Mouse (Mus musculus) spleen, postnatal 36 days (tissue): ENCODE measurements around the gene Map3k3.

Source experiments
- DNase-seq, 2 experiments: peaks; one replicate each; pipeline ENCODE4 v3.0.0; 2022; ENCODE audit warnings: low spot score in 2 of 2, mixed read lengths in 1 of 2

The Map3k3 gene

GRCm38 (mm10) chr11:106083708-106084701 lies at the start of gene Map3k3:
Gene Map3k3 (plus strand): TSS chr11:106084613.
- peak; percentile 99 for DNase-seq

- DNase-seq = no peak
Measured at GRCm38 (mm10) chr11:106034986-106035385, 49.4 kb upstream of the Map3k3 start.

GRCm38 (mm10) chr11:106036548-106037417 lies 47.6 kb upstream of the Map3k3 start, which contains the start of gene Dcaf7:
Gene Dcaf7 (plus strand): TSS chr11:106036872.
- DNase-seq = peak; percentile 96 to 98

DNA sequence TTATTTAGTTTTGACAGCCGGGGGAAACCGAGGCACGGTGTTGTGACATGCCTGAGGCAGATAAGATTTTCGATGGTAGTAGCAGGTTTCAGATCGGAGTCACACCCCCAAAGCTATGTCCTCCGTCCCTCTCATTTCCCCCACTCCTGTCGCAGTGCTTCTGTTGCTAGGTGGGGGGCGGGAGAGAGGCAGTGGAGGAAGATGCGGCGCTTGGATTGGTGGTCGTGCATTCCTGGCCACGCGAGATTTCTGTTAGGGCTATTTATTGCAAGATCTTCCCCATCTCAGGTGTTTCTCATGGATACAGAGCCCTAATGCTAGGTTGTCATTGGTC lies 47.0 kb upstream of the Map3k3 start:
- peak in 1 of 2 experiments; percentile 34 for DNase-seq

- no peak for DNase-seq
Measured at GRCm38 (mm10) chr11:106044349-106044748, 40.1 kb upstream of the Map3k3 start.

DNA sequence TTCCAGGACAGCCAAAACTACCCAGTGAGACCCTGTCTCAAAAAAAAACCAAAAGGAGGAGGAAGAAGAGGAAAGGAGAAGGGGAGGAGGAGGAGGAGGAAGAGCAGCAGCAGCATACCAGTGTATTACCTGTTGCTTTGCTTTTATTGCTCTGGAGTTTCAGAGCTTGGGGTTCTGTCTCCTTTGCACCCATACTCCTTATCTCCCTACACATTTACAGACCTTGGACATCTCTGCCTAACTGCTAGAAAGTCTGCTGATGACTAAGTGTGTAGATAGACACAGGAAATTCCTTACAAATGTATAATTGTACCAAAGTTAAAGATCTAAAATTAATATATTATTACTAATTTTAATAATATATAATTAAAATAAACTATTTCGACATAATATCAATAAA lies 39.2 kb upstream of the Map3k3 start:
- DNase-seq = no peak

- DNase-seq = no peak
Measured at GRCm38 (mm10) chr11:106045780-106046179, 38.6 kb upstream of the Map3k3 start.

DNA sequence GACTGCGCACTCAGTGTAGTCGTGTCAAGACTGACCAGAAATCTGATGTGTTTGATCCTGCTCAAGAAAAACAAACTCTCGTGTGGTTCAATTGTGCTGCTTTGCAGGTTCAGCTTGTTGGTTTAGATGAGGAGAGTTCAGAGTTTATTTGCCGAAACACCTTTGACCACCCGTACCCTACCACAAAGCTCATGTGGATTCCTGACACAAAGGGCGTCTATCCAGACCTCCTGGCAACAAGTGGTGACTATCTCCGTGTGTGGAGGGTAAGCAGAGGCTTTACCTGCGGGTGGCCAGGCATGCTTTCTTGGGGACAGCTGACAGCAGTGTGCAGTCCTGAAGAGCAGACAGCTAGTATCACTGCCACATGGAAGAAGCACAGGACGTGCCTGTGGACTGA lies 37.8 kb upstream of the Map3k3 start:
- no peak for DNase-seq

- no peak for DNase-seq
Measured at GRCm38 (mm10) chr11:106053921-106054320, 30.5 kb upstream of the Map3k3 start.

GRCm38 (mm10) chr11:106054600-106054999 lies 29.8 kb upstream of the Map3k3 start:
- DNase-seq = no peak

DNA sequence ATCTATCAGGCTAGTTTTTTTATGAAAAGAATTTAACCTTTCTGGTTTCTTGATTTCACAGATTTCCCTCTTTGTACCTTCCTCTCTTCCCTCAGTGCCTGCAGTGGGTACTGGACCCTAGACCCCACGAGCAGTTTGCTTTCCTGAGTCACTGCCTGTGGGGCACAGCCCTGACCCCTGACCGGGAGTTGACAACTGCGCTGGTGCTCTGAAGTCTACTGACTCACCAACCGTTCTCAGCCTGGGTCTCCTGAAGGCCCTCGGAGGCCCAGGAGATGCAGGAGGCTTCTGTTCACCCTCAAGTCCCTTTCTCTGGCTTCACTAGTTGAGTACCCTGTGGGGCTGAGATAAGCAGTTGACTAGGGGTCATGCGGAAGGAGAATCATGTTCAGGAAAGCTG lies 29.1 kb upstream of the Map3k3 start:
- no peak for DNase-seq

DNA sequence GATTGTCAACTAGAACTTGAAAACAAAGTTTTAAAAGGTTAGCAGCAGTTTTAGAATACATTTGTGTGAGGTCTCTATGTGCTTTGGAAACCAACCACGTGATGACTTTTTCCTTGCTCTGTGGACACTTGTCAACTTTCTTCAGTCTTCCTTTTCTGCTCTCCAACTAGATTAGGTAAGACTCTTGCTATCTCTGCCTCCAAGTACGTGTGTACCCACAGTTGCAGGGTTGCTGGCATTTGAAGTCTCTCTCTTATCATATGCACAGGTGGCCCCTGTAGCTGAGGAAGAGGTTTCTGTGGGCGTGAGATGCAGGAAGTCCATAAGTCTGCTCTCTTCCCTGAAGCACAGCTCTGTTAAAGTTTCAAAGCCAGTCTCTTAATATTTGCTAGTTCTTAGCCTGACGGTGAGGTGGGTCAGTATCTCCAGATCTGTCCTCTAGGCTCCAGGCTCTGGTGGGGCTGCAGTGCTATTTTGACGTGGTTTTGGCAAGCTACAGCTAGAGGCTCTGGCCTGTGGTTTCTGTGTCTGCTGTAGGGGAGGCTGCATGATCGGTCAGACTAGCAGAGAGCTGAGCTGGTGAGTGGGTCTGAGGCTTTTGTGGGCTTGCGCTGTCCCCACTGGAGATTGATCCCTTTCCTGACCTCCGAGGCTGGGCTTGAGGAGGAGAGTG lies 27.5 kb upstream of the Map3k3 start:
- DNase-seq = peak; percentile 43 to 49

DNA sequence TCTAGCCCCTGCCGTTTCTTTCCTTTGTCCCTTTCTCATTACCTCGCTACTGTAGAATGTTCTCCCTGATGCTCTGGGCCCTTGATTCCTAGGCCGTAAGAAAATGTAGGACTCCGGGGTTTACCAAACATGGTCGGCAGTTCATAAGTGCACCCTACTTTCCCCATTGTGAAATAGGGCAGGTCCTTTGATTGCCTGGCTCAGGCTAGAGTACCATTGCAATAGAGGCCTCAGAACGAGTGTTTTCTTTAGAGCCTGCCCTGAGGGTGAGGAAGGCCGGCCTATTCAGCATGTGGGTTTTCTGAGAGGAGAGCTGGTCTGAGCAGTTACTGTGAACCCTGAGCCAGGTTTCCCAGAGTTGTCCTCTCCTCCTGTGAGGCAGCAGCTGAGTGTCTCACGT lies 26.4 kb upstream of the Map3k3 start:
- no peak for DNase-seq

DNA sequence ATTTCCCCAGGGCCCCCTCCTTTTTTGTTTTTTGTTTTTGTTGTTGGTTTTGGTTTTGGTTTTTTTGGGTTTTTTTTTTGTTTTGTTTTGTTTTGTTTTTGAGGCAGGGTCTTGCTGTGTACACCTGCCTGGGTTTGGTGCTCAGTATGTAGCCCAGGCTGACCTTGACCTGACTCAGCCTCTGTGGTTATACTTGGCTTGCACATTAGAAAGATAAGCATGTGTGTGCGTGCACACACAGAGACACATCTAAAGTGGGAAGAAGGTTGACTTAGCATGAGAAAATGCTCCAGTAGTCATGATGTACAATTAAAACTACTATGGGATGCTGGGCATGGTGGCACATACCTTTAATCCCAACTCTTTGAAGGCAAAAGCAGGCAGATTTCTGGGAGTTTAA lies 23.9 kb upstream of the Map3k3 start:
- no peak for DNase-seq

- no peak for DNase-seq
Measured at GRCm38 (mm10) chr11:106061311-106061710, 23.1 kb upstream of the Map3k3 start.

DNA sequence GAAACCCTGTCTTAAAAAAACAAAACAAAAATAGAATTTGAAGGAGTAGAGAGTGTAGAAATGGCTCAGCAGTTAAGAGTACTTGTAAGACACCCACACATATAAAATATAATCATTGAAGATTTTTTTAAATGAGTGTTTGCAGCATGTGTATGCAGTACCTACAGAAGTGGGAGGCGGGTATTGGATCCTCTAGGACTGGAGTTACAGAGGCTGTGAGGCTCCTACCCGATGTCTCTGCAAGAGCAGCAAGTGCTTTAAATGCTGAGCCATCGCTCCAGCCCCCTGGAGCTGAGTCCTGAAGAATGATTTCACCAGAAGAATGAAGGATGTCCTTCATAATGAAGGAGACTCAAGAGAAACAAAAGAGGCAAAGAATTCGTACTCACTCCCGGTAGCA lies 20.7 kb upstream of the Map3k3 start:
- no peak for DNase-seq

DNA sequence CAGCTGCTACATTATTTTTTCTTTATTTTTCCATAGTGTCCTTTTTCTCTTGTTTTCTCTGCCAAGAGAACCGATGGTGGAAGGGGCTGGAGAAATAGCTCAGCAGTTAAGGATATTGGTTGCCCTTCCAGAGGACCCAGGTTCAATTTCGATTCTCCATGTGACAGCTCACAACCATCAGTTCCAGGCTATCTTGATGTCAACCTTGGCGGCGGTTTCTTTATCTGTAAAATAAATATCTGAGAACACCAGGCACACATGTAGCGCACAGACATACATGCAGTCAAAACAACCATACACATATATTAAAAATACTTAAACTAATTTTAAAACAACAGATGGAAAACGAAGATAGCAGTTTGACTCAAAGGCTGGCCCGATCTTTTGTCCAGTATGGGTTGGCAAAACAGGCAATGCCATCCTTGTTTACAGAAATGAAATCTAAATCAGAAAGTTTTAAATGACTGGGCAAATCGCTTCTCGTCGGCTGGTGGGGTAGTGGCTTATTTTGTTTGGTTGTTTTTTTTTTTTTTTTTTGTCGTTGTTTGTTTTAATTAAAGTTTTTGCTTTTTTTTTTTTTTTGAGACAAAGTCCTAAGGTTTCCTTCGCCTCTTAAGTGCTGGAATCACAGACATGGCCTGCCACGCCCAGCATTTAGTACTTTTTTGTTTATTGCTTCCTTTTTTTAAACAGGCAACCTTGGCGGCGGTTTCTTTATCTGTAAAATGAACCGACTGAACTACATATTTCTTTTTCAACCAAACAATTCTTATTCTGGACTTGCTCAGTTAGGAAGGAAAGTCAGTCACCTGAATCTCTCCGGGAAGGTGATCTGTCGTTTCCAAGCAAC lies 19.1 kb upstream of the Map3k3 start:
- no peak for DNase-seq

DNA sequence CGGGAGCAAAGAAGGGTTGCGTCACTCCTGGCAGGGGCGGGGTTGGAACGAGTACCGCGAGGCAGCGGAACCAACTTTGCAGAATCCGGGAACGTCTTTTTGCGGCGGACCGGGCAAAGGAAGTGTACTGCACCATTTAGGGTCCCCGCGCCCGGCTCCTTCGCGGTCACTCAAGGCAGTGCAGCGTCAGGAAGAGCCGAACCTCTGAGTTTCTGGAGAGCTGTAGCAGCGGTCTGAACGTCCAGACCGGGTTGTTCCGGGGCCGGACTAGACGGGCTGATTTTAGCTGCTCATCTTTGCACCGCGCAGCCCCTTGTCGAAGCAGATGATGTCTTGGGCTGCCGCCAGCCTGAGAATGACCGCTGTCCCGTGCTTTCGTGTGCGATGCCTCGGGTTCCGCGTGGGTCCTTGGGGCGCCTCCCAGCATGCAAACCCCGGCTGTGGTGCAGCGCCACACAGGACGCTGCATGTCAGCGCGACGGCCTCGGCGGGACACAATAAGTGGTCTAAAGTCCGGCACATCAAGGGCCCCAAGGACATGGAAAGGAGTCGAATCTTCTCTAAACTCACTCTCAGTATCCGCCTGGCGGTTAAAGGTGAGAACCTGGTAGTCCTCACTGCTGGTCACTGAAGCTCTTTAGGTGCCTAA lies 18.4 kb upstream of the Map3k3 start, which contains the start of gene Taco1:
Gene Taco1 (plus strand): TSS at position 139 of the 649 bp plus-strand sequence.
- DNase-seq = peak; percentile 87 to 89

DNA sequence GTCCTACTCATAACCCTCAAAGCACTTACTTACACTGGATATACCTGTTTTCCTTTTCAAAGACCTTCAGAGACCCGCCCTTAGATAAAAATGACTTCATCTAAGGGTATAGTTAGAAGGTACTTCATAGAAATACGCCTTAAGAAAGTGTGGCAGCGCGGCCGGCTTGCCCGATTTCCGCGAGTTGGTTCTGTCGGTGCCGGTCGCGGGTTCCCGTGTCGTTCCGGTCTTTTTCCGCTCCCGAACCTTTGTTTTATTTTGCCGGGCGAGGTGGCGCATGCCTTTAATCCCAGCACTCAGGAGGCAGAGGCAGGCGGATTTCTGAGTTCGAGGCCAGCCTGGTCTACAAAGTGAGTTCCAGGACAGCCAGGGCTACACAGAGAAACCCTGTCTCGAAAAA lies 17.8 kb upstream of the Map3k3 start:
- peak in 1 of 2 experiments; percentile 22 for DNase-seq

DNA sequence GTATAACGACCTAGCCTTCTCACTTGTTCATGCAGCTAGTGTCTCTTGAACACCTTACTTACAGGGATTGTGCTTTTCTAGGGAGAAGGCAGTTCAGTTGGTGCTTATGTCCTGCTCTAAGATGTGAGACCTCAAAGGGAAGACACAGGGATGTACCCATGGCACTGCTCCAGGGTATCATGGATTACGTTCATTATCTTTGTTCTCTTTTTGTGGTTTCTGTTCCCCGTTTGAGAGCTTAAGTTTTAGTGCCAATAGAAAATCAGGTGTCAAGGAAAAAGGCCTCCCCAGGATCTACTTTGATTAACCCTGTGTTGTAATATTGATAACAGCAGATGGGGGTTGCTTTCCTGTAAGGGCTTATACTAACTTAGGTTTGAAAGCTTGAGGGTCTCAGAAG lies 10.6 kb upstream of the Map3k3 start:
- DNase-seq = no peak
